Mouse (Mus musculus) midbrain, embryonic 14.5 days (tissue): ENCODE measurements around the gene Clec16a. TPM values are rescaled to one million over a fixed set of nuclear protein-coding genes. Genes with fewer than 3 reads are reported as not detected.

Experiments
- ATAC-seq: fragments of 200-750 bp; cut with Nextera tagmentation; 2 replicates; pipeline ENCODE4 v1.8.0; 2017; ENCODE audit warnings: moderate number of reproducible peaks, moderate library complexity; ENCODE audit not compliant: low FRiP score, low TSS enrichment
- DNase-seq: peaks from one replicate; pipeline ENCODE4 v3.0.0-alpha.2; 2015
- H3K27ac ChIP-seq: fragments of 300-500 bp; sonication (generic); replicated peaks from 2 replicates; pipeline ENCODE4 v1.5.1; 2014; ENCODE audit warnings: mild to moderate bottlenecking, low read depth, low read length, moderate library complexity
- H3K27me3 ChIP-seq: fragments of 300-500 bp; sonication (generic); 2 replicates; pipeline ENCODE4 v1.6.1; 2014; ENCODE audit warnings: low read length, control low read depth, mixed read lengths; ENCODE audit not compliant: control insufficient read depth, insufficient read depth
- H3K36me3 ChIP-seq: fragments of 300-500 bp; sonication (generic); 2 replicates; pipeline ENCODE4 v1.6.1; 2014; ENCODE audit warnings: low read length, control low read depth; ENCODE audit not compliant: control insufficient read depth, insufficient read depth
- H3K4me1 ChIP-seq: fragments of 300-500 bp; sonication (generic); 2 replicates; pipeline ENCODE4 v1.6.1; 2014; ENCODE audit warnings: mild to moderate bottlenecking, antibody characterized with exemption, low read length, control low read depth; ENCODE audit not compliant: control insufficient read depth, insufficient read depth
- H3K4me2 ChIP-seq: fragments of 300-500 bp; sonication (generic); 2 replicates; pipeline ENCODE4 v1.6.1; 2014; ENCODE audit warnings: mild to moderate bottlenecking, low read length, moderate library complexity
- H3K4me3 ChIP-seq: fragments of 300-500 bp; sonication (generic); replicated peaks from 2 replicates; pipeline ENCODE4 v1.5.1; 2014; ENCODE audit warnings: low read depth, low read length
- H3K9ac ChIP-seq: fragments of 300-500 bp; sonication (generic); replicated peaks from 2 replicates; pipeline ENCODE4 v1.6.1; 2014; ENCODE audit warnings: mild to moderate bottlenecking, low read length, moderate library complexity
- H3K9me3 ChIP-seq: fragments of 300-500 bp; sonication (generic); 2 replicates; pipeline ENCODE4 v1.6.1; 2016; ENCODE audit warnings: low read length, control low read depth, mixed read lengths; ENCODE audit not compliant: control insufficient read depth
- WGBS: fragments of 180-500 bp; shearing (Covaris S2); extraction: QIAGEN DNeasy Blood & Tissue Kit; methylation state at CpG from one replicate; pipeline ENCODE4 v1.1.7; 2014; 5-methylcytosine and 5-hydroxymethylcytosine counted together
- polyA plus RNA-seq: library from polyadenylated mRNA; unstranded; fragments of >200 nt; fragmentation: Nextera tagmentation; extraction: Ambion mirVana; gene quantifications from 2 replicates; pipeline ENCODE4 v1.2.1, GENCODE M21; 2014

The Clec16a gene
- polyA plus RNA-seq, 1 experiment from 2014 or later = 78.4 TPM

DNA sequence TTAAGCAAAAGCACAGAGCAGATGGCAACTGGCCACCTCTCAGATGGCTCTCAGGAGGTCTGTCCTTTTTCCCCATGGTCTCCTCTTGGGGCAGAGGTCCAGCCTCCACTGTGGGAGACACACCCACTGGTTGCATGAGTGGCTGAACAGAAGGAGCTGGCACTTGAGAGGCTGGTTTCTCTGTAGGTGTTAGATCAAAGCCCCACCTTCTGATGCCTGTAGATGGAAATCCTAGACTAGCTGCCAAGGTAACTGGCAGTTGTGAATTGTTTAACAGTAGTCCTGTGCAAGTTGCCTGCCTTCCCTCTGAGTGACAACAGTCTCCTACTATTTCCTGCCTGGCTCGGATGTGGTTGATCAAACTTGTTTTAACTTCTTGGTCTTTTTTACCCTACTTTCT is 40.0 kb downstream of the Clec16a start:
- Histone ChIP-seq H3K27me3 (no peaks in the 10 kb centered on the region), H3K9ac (no peak overlapping the region), H3K4me1 (no peaks in the 10 kb centered on the region), H3K27ac (no peak overlapping the region), H3K9me3 (no peaks in the 10 kb centered on the region), H3K4me2 (no peak overlapping the region), H3K4me3 (no peak overlapping the region), H3K36me3 (peaks cover 72% of the 10 kb centered on the region)
- no peak for DNase-seq
- 92% methylated on average over 1 of the region's 1 CpGs for WGBS
- ATAC-seq = no peak

DNA sequence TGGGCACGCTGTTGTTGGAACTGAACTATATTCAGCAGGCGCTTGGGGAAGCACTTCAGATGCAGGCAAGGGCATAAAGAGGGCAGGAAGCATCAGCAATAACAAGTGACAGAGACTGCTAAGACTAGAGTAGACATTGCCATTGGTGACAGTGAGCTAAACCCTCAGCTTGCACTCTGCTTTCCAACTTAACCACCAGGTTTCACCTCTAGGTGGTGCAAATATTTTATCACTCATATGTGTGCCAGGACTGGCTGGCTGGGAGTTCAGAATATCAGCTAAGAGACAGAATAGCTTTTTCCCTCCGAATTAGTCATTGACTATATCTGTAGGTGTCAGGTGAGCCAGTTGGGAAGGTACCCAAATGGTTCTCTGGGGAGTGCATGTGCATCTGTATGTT is 41.4 kb downstream of the Clec16a start:
- Histone ChIP-seq H3K9me3 (no peaks in the 10 kb centered on the region), H3K9ac (no peak overlapping the region), H3K4me2 (no peak overlapping the region), H3K4me1 (no peaks in the 10 kb centered on the region), H3K4me3 (no peak overlapping the region), H3K27ac (no peak overlapping the region), H3K27me3 (no peaks in the 10 kb centered on the region), H3K36me3 (peaks cover 67% of the 10 kb centered on the region)
- DNase-seq (peak; percentile 43), ATAC-seq (no peak)
- 92% methylated on average over 3 of the region's 3 CpGs for WGBS

DNA sequence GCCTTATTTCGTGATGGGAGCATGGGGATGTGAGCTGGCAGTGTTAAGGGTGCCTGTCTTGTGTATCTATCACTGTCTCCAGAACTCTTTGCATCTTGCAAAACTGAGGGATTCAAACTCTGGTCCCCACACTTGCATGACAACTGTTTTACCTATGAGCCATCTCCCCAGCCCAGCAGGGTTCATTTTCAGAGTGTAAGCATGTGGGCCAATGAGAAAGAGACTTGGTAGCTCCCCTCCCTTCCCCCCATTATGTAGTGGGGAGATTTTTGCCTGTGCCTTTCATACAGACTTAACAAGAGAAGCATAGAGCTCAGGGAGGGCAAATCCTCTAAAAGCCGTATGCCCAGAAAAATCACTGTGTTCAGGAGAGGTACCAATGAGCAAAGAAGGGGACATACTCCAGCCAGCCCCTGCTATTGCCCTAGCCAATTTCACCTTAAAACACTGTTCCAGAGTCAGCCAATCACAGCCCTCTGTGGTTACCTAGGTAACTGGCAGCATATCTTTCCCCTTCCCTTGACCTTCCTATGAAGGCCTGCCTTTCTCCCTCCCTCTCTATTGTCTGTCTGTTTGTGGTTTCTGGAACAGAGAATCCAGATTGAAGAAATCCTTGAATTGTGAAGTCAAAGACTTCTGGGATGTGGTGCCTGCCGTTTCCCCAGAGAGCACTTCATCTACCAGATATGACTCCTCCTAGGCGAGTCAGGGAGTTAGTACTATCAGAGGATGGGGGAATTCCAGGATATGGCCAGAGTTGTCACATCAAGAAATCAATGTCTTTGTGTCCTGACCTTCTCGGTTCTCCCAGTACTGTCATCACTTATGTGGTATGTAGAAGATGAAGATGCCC is 55.0 kb downstream of the Clec16a start:
- H3K9ac ChIP-seq = no peak overlapping the region
- peak; percentile 58 for ATAC-seq
- 55% methylated on average over 5 of the region's 5 CpGs for WGBS
- H3K27me3 ChIP-seq = no peaks in the 10 kb centered on the region
- no peaks in the 10 kb centered on the region for H3K4me1 ChIP-seq
- no peak overlapping the region for H3K4me2 ChIP-seq
- H3K36me3 ChIP-seq = peaks cover 33% of the 10 kb centered on the region
- peak overlapping the region; percentile 80 for H3K27ac ChIP-seq
- H3K9me3 ChIP-seq = no peaks in the 10 kb centered on the region
- H3K4me3 ChIP-seq = no peak overlapping the region
- DNase-seq = peak; percentile 61

DNA sequence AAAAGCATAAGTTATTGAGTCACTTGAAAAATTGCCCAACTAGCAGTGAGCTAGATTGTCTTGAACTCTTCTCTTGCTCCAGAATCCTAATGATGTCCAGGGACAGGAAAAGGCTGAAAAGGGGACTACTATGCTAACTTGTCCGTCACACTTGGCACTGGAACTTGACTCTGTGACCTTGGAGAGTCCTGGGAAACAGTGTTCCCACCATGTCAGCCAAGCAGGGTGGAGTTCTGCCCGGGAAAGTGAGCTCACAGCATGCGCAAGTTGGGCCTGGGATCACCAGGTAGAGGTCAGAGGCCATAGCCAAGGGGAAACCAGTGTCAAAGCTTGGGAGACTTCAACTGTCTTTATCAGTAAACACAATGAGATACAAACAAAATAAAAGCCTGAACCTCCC is 62.7 kb downstream of the Clec16a start:
- H3K27me3 ChIP-seq = no peaks in the 10 kb centered on the region
- no peaks in the 10 kb centered on the region for H3K9me3 ChIP-seq
- no peak overlapping the region for H3K4me3 ChIP-seq
- H3K4me2 ChIP-seq = no peak overlapping the region
- no peak overlapping the region for H3K9ac ChIP-seq
- no peak for ATAC-seq
- no peak overlapping the region for H3K27ac ChIP-seq
- peaks cover 37% of the 10 kb centered on the region for H3K36me3 ChIP-seq
- H3K4me1 ChIP-seq = no peaks in the 10 kb centered on the region
- WGBS = 93% methylated on average over 3 of the region's 3 CpGs
- DNase-seq = no peak

DNA sequence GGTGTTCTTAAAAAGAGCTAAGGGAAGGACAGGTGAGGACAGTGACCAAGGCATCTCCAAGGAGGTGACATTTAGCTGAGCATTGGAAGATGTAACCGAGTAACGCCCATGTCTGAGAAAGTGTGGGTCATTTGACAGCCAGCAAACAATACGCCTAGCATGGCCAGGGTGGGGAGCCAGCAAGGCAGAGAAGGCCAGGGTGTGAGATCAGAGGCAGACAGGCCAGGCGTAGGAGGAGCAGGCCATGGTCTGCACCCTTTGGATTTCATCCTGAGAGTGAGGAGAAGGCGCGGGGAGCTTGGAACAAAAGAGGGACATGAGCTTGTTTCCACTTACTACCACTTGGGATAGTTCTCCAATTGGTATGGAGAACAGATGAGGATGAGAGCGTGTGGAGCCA is 64.8 kb downstream of the Clec16a start:
- 94% methylated on average over 7 of the region's 7 CpGs for WGBS
- ATAC-seq (no peak), DNase-seq (no peak)
- no peaks in the 10 kb centered on the region for H3K4me1 ChIP-seq
- no peaks in the 10 kb centered on the region for H3K27me3 ChIP-seq
- H3K27ac ChIP-seq = no peak overlapping the region
- H3K4me2 ChIP-seq = no peak overlapping the region
- H3K36me3 ChIP-seq = peaks cover 51% of the 10 kb centered on the region
- no peak overlapping the region for H3K9ac ChIP-seq
- H3K4me3 ChIP-seq = no peak overlapping the region
- no peaks in the 10 kb centered on the region for H3K9me3 ChIP-seq

DNA sequence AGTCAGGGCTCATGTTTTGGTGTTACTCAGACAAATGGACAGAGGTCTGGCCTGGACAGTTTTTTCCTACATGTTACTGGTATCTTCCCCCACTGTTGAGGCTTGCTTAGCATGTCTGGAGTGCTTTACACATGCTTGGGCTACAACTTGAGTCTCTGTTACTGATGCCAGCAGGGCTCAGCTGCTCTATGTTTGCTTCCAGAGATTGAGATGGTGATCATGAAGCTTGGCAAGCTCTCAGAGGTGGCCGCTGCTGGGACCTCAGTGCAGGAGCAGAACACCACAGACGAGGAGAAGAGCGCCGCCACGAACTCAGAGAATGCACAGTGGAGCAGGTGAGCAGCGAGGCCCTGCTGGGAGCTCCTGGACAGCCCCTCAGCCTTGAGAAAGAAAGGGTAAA is 65.7 kb downstream of the Clec16a start:
- peaks cover 54% of the 10 kb centered on the region for H3K36me3 ChIP-seq
- no peak for ATAC-seq

DNA sequence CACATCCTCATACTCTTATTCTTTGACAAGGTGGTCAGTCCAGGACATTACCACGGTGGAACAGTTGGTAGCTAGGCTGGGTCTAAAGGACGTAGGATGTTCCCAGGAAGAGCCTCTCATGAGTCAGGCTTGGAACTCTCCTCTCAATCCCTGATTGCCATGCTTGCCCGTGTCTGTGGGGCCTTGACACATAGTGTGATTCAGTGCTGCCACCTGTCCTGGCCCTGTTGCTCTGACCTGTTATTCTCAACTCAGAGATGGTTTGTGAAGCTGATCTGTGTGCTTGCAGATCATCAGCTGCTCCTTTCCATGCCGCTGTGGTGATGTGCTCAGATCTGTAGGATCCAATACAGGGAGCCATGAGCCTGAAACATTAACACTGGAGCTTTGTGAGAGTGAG is 66.2 kb downstream of the Clec16a start:
- Histone ChIP-seq H3K4me3 (no peak overlapping the region), H3K36me3 (peaks cover 54% of the 10 kb centered on the region), H3K27me3 (no peaks in the 10 kb centered on the region), H3K9ac (no peak overlapping the region), H3K27ac (no peak overlapping the region), H3K4me1 (no peaks in the 10 kb centered on the region), H3K4me2 (no peak overlapping the region), H3K9me3 (no peaks in the 10 kb centered on the region)
- DNase-seq (no peak), ATAC-seq (no peak)
- 87% methylated on average over 4 of the region's 4 CpGs for WGBS

More for the DNA sequence above, 65.7 kb downstream of the Clec16a start:
- Histone ChIP-seq H3K4me2 (no peak overlapping the region), H3K4me3 (no peak overlapping the region), H3K27ac (no peak overlapping the region), H3K27me3 (no peaks in the 10 kb centered on the region), H3K4me1 (no peaks in the 10 kb centered on the region), H3K9me3 (no peaks in the 10 kb centered on the region), H3K9ac (no peak overlapping the region)
- WGBS = 88% methylated on average over 6 of the region's 6 CpGs
- no peak for DNase-seq

DNA sequence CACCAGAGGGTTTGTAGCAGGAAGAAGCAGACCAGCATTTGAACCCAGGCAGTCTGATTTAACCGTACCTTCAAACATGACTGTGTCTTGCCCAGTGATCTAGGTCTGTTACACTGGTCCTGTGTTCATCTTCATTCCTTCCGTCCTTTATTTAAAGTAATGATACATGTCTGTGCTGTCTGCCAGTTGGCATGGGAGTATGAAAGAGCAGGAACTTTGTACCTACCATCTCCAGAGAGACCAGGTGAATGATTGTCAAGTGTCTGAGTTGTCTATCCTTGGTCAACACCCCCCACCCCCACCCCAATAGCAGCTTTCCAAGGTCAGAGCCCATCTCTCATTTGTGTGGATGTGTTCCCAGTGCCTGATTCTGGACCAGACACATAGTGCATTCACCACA is 68.9 kb downstream of the Clec16a start:
- Histone ChIP-seq H3K9ac (no peak overlapping the region), H3K4me1 (no peaks in the 10 kb centered on the region), H3K36me3 (peaks cover 52% of the 10 kb centered on the region), H3K27ac (no peak overlapping the region), H3K4me2 (no peak overlapping the region), H3K27me3 (no peaks in the 10 kb centered on the region), H3K4me3 (no peak overlapping the region), H3K9me3 (no peaks in the 10 kb centered on the region)
- DNase-seq (no peak), ATAC-seq (no peak)
- WGBS = 94% methylated on average over 2 of the region's 2 CpGs

DNA sequence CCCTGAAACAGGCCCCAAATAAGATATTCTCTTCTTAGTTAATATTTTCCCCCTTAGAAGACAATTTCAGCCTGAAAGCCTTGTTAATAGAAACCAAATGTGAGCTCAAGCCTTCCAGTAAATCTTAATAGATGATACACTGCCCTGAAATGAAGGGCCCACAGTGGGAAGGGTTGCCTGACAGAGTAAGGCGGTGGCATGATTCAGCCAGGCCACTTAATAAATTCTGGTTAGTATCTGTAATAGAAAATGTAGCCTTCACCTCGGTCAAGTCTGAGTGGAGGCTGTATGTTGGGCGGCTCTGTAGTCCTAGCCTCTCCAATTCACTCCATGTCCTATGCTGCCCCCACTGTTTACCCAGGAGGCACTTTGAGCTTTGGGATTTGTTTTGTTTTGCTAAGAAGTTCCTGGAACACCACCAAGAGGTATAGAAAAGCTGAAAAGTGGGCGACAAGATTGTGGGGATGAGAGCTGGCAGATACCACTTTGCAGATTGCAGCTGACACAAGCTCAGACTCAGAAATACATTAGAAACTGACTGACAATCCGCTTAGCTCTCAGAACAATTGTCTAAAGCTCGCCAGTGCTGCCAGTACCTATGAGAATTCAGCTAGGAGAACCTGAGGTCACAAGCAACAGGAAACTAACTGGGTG is 75.9 kb downstream of the Clec16a start:
- peaks cover 25% of the 10 kb centered on the region for H3K36me3 ChIP-seq
- no peak for DNase-seq
- ATAC-seq = no peak
- H3K4me3 ChIP-seq = no peak overlapping the region
- H3K9me3 ChIP-seq = no peaks in the 10 kb centered on the region
- 67% methylated on average over 6 of the region's 6 CpGs for whole genome bisulfite sequencing
- H3K27me3 ChIP-seq = no peaks in the 10 kb centered on the region
- H3K9ac ChIP-seq = no peak overlapping the region
- H3K27ac ChIP-seq = no peak overlapping the region
- no peak overlapping the region for H3K4me2 ChIP-seq
- H3K4me1 ChIP-seq = no peaks in the 10 kb centered on the region
